Mouse (Mus musculus): ENCODE data around the gene Insr.
"Not testable (repeated sequence)": the region's sequence is repeated elsewhere in the genome, so short reads cannot be mapped to it uniquely, and the experiment has no call there.

DNA sequence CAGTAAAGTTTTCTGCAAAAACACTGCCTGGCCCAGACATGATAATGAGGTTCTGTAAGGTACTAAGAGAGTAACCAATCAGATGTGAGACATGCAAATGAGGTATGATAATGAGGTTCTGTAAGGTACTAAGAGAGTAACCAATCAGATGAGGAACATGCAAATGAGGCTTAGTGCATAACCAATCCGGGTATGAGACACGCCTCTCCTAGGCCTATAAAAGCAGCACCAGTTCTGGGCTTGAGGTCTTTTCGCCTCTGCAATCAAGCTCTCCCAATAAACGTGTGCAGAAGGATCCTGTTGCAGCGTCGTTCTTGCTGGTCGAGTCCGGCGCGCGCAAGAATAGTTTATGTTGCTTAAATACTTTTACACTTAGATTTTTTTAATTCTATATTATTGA lies 39.9 kb upstream of the Insr start:
- not testable (repeated sequence) for TF ChIP-seq CTCF (IDR thresholded peaks at IDR 0.05; ENCODE audit: borderline replicate concordance, extremely low read depth, insufficient read depth, insufficient read length); POLR2A (IDR thresholded peaks at IDR 0.05; ENCODE audit: borderline replicate concordance, extremely low read depth, insufficient read depth, insufficient read length, poor library complexity, severe bottlenecking)

All from brain, embryonic 14.5 days (tissue).